Mouse (Mus musculus) stomach, embryonic 15.5 days (tissue): ENCODE data around the gene Bicra. TPM values are rescaled to one million over a fixed set of nuclear protein-coding genes. Genes with fewer than 3 reads are reported as not detected.
A peak's percentile ranks its signal among the peaks of the same experiment; 100 is the strongest.

Experiments
- ATAC-seq: fragments of 200-750 bp; cut with Nextera tagmentation; 2 replicates; pipeline ENCODE4 v1.8.0; 2017; ENCODE audit warnings: low read depth, moderate number of reproducible peaks, moderate TSS enrichment; ENCODE audit not compliant: insufficient read depth, low FRiP score
- H3K27ac ChIP-seq: fragments of 300-500 bp; sonication (generic); 2 replicates; pipeline ENCODE4 v1.5.1; 2015; ENCODE audit warnings: mild to moderate bottlenecking, inconsistent platforms
- H3K27me3 ChIP-seq: fragments of 300-500 bp; sonication (generic); replicated peaks from 2 replicates; pipeline ENCODE4 v1.6.1; 2015; ENCODE audit warnings: inconsistent platforms
- H3K36me3 ChIP-seq: fragments of 300-500 bp; sonication (generic); 2 replicates; pipeline ENCODE4 v1.6.1; 2015; ENCODE audit warnings: inconsistent platforms
- H3K4me1 ChIP-seq: fragments of 300-500 bp; sonication (generic); 2 replicates; pipeline ENCODE4 v1.6.1; 2015; ENCODE audit warnings: inconsistent platforms
- H3K4me2 ChIP-seq: fragments of 300-500 bp; sonication (generic); 2 replicates; pipeline ENCODE4 v1.6.1; 2015; ENCODE audit warnings: mild to moderate bottlenecking, inconsistent platforms
- H3K4me3 ChIP-seq: fragments of 300-500 bp; sonication (generic); replicated peaks from 2 replicates; pipeline ENCODE4 v1.5.1; 2015; ENCODE audit warnings: inconsistent platforms
- H3K9ac ChIP-seq: fragments of 300-500 bp; sonication (generic); 2 replicates; pipeline ENCODE4 v1.6.1; 2015; ENCODE audit warnings: inconsistent platforms
- H3K9me3 ChIP-seq: fragments of 300-500 bp; sonication (generic); 2 replicates; pipeline ENCODE4 v1.6.1; 2016; ENCODE audit warnings: inconsistent platforms
- WGBS: fragments of 180-500 bp; shearing (Covaris S2); methylation state at CpG from one replicate; pipeline ENCODE4 v1.1.7; 2015; 5-methylcytosine and 5-hydroxymethylcytosine counted together
- polyA plus RNA-seq: library from polyadenylated mRNA; unstranded; fragments of >200 nt; fragmentation: Nextera tagmentation; extraction: Ambion mirVana; gene quantifications from 2 replicates; pipeline ENCODE4 v1.2.1, GENCODE M21; 2015

Gene Bicra
- polyA plus RNA-seq, 1 experiment from 2014 or later: 5.8 TPM

GRCm38 (mm10) chr7:16028102-16028927 is 19.4 kb downstream of the Bicra start:
- Histone ChIP-seq H3K9ac (no peak overlapping the region), H3K27ac (no peak overlapping the region), H3K9me3 (no peaks in the 10 kb centered on the region), H3K36me3 (no peaks in the 10 kb centered on the region), H3K27me3 (no peaks in the 10 kb centered on the region), H3K4me1 (peaks cover 10% of the 10 kb centered on the region; the same call in 1 of the 2 replicates), H3K4me2 (no peak overlapping the region), H3K4me3 (no peak overlapping the region)
- no peak for ATAC-seq
- WGBS: 86% methylated on average over 6 of the region's 6 CpGs

GRCm38 (mm10) chr7:16024603-16025222 is 23.0 kb downstream of the Bicra start:
- no peak overlapping the region for H3K4me2 ChIP-seq
- no peak overlapping the region for H3K27ac ChIP-seq

GRCm38 (mm10) chr7:16019256-16020094 is 28.2 kb downstream of the Bicra start:
- WGBS: 77% methylated on average over 5 of the region's 5 CpGs
- Histone ChIP-seq H3K9ac (no peak overlapping the region), H3K9me3 (no peaks in the 10 kb centered on the region), H3K36me3 (no peaks in the 10 kb centered on the region), H3K27ac (no peak overlapping the region), H3K27me3 (no peaks in the 10 kb centered on the region), H3K4me2 (no peak overlapping the region), H3K4me3 (no peak overlapping the region), H3K4me1 (0 out of 2 replicates have a peak, but pooled peaks cover 3% of the 10 kb centered on the region)
- ATAC-seq: no peak

More at GRCm38 (mm10) chr7:16024603-16025222, 23.0 kb downstream of the Bicra start:
- 85% methylated on average over 8 of the region's 8 CpGs for WGBS
- H3K4me3 ChIP-seq: no peak overlapping the region
- ATAC-seq: no peak
- no peaks in the 10 kb centered on the region for H3K27me3 ChIP-seq
- no peaks in the 10 kb centered on the region for H3K36me3 ChIP-seq
- H3K4me1 ChIP-seq: peaks cover 7% of the 10 kb centered on the region; the same call in 1 of the 2 replicates
- H3K9ac ChIP-seq: no peak overlapping the region
- H3K9me3 ChIP-seq: no peaks in the 10 kb centered on the region

- Histone ChIP-seq H3K27ac (peak overlapping the region; percentile 16), H3K27me3 (no peaks in the 10 kb centered on the region), H3K36me3 (no peaks in the 10 kb centered on the region), H3K4me2 (no peak overlapping the region), H3K9ac (no peak overlapping the region), H3K9me3 (no peaks in the 10 kb centered on the region), H3K4me3 (no peak overlapping the region), H3K4me1 (0 out of 2 replicates have a peak, but pooled peaks cover 3% of the 10 kb centered on the region)
- WGBS: 66% methylated on average over 9 of the region's 9 CpGs
- peak; percentile 65 for ATAC-seq
These were observed 29.5 kb downstream of the Bicra start for GRCm38 (mm10) chr7:16018016-16018810.

- no peak for ATAC-seq
- WGBS: 78% methylated on average over 5 of the region's 5 CpGs
- Histone ChIP-seq H3K9me3 (no peaks in the 10 kb centered on the region), H3K4me2 (no peak overlapping the region), H3K9ac (no peak overlapping the region), H3K36me3 (no peaks in the 10 kb centered on the region), H3K4me1 (0 out of 2 replicates have a peak, but pooled peaks cover 8% of the 10 kb centered on the region), H3K27ac (no peak overlapping the region), H3K27me3 (no peaks in the 10 kb centered on the region), H3K4me3 (no peak overlapping the region)
These were observed 32.3 kb downstream of the Bicra start for GRCm38 (mm10) chr7:16015384-16015783.

- Histone ChIP-seq H3K9me3 (no peaks in the 10 kb centered on the region), H3K36me3 (no peaks in the 10 kb centered on the region), H3K27me3 (no peaks in the 10 kb centered on the region), H3K4me2 (no peak overlapping the region), H3K9ac (no peak overlapping the region), H3K4me3 (no peak overlapping the region), H3K27ac (no peak overlapping the region), H3K4me1 (0 out of 2 replicates have a peak, but pooled peaks cover 8% of the 10 kb centered on the region)
- 88% methylated on average over 8 of the region's 8 CpGs for whole genome bisulfite sequencing
- no peak for ATAC-seq
These were observed 33.1 kb downstream of the Bicra start for GRCm38 (mm10) chr7:16014521-16015175.

GRCm38 (mm10) chr7:16013722-16014275 is 33.9 kb downstream of the Bicra start:
- no peak for ATAC-seq
- Histone ChIP-seq H3K27me3 (no peaks in the 10 kb centered on the region), H3K4me1 (0 out of 2 replicates have a peak, but pooled peaks cover 8% of the 10 kb centered on the region), H3K4me2 (no peak overlapping the region), H3K4me3 (no peak overlapping the region), H3K27ac (no peak overlapping the region), H3K9me3 (no peaks in the 10 kb centered on the region), H3K36me3 (no peaks in the 10 kb centered on the region), H3K9ac (no peak overlapping the region)
- WGBS: 76% methylated on average over 5 of the region's 5 CpGs

GRCm38 (mm10) chr7:16012576-16013263 is 35.0 kb downstream of the Bicra start:
- Histone ChIP-seq H3K27me3 (no peaks in the 10 kb centered on the region), H3K27ac (no peak overlapping the region), H3K4me3 (no peak overlapping the region), H3K4me1 (0 out of 2 replicates have a peak, but pooled peaks cover 10% of the 10 kb centered on the region), H3K9ac (no peak overlapping the region), H3K4me2 (no peak overlapping the region), H3K9me3 (no peaks in the 10 kb centered on the region), H3K36me3 (0 out of 2 replicates have a peak, but pooled peaks cover under 1% of the 10 kb centered on the region)
- WGBS: 73% methylated on average over 11 of the region's 11 CpGs
- ATAC-seq: no peak

GRCm38 (mm10) chr7:16011418-16012085 is 36.2 kb downstream of the Bicra start:
- Histone ChIP-seq H3K4me1 (0 out of 2 replicates have a peak, but pooled peaks cover 10% of the 10 kb centered on the region), H3K27ac (no peak overlapping the region), H3K4me2 (no peak overlapping the region), H3K36me3 (0 out of 2 replicates have a peak, but pooled peaks cover 3% of the 10 kb centered on the region), H3K27me3 (no peaks in the 10 kb centered on the region), H3K9me3 (no peaks in the 10 kb centered on the region), H3K9ac (no peak overlapping the region), H3K4me3 (no peak overlapping the region)
- WGBS: 90% methylated on average over 7 of the region's 7 CpGs
- no peak for ATAC-seq
